Mouse (Mus musculus): Measurements from ENCODE around the gene Tas2r134.

- TF ChIP-seq CTCF (IDR thresholded peaks at IDR 0.05; ENCODE audit: insufficient read depth, low read depth, low read length) (no peak), POLR2A (IDR thresholded peaks at IDR 0.05; ENCODE audit: insufficient read depth, low read depth, low read length) (no peak)
These were observed 13.6 kb upstream of the Tas2r134 start for GRCm38 (mm10) chr2:51613716-51614115.
